Mouse (Mus musculus) megakaryocyte, embryonic 14.5 days (primary cell): ENCODE measurements at regions not wholly inside any gene's neighbourhood (a gene's known extent, or its start where the extent isn't known, plus 50 kb on each side); places are given as distances from the start of the nearest gene placed in this dataset.

Experiments
- FLI1 ChIP-seq: IDR thresholded peaks from 2 replicates; pipeline ENCODE4 v1.6.1; 2012; ENCODE audit warnings: low read length, inconsistent platforms, mixed read lengths
- GATA1 ChIP-seq: IDR thresholded peaks from 3 replicates; pipeline ENCODE4 v1.6.1; 2012; ENCODE audit warnings: mixed read lengths, low read length, inconsistent platforms, borderline replicate concordance

GRCm38 (mm10) chr15:62939416-62939815 is 905.6 kb downstream of the Gsdmc2 start:
- TF ChIP-seq GATA1 (no peak), FLI1 (no peak)
